Mouse (Mus musculus): ENCODE data around the gene Tsc22d1. TPM values are rescaled to one million over a fixed set of nuclear protein-coding genes. Genes with fewer than 3 reads are reported as not detected.
A peak's percentile ranks its signal among the peaks of the same experiment; 100 is the strongest.

The Tsc22d1 gene
- polyA plus RNA-seq, 1 experiment from 2014 or later, result 96.2 TPM

DNA sequence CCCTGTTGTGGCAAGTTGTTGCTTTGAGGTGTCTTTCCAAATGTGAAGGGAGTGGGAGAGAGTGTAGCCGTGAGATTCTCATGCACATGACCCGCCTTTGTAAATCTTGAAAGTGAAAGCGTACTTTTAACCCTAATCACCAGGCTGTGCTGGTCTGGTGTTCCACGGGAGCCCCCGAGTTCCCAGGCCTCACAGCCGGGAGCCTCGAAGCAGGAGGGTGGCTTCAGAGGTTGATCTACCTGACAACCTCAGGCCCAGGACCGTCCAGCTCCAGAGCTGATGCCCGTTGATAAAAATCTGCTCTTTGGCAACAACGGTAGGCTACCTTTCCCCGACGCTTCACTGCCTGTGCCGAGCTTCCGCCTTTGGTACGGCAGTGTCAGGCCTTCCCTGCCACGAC lies 72.8 kb downstream of the Tsc22d1 start:
- Histone ChIP-seq H3K4me2 (no peak overlapping the region), H3K4me3 (replicated peaks) (no peak overlapping the region), H3K9ac (no peak overlapping the region), H3K9me3 (replicated peaks) (no peaks in the 10 kb centered on the region), H3K4me1 (replicated peaks) (no peaks in the 10 kb centered on the region), H3K27ac (replicated peaks) (no peak overlapping the region), H3K27me3 (no peaks in the 10 kb centered on the region), H3K36me3 (replicated peaks) (no peaks in the 10 kb centered on the region)
- 74% methylated on average over 16 of the region's 16 CpGs for WGBS (ENCODE audit: insufficient replicate concordance)
- no peak for ATAC-seq (ENCODE audit: insufficient read depth)

- H3K4me2 ChIP-seq, result no peak overlapping the region
- H3K36me3 ChIP-seq (replicated peaks), result no peaks in the 10 kb centered on the region
- no peak overlapping the region for H3K9ac ChIP-seq
- no peak for ATAC-seq (ENCODE audit: insufficient read depth)
- 65% methylated on average over 18 of the region's 18 CpGs for WGBS (ENCODE audit: insufficient replicate concordance)
- no peaks in the 10 kb centered on the region for H3K27me3 ChIP-seq
- H3K4me1 ChIP-seq (replicated peaks), result no peaks in the 10 kb centered on the region
- H3K4me3 ChIP-seq (replicated peaks), result no peak overlapping the region
- H3K9me3 ChIP-seq (replicated peaks), result no peaks in the 10 kb centered on the region
- no peak overlapping the region for H3K27ac ChIP-seq (replicated peaks)
Observed at GRCm38 (mm10) chr14:76488101-76489044, 73.6 kb downstream of the Tsc22d1 start.

DNA sequence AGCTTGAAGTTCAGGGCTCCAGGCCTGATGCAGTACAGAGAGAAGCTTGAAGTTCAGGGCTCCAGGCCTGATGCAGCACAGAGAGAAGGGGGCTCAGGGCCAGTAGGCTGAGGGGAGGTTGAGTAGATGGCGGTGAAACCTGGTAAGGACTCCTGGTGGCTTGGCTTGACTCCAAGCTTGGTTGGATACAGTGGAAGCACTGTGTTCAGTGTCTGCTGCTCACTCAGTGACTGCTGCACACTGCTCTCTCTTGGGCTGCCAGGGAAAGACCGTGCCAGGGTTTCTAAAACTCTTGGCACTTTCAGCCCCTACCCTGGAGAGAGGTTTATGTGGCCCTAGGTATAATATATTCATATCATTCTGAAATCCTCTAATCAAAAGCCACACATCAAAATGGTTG lies 74.4 kb downstream of the Tsc22d1 start:
- Histone ChIP-seq H3K9ac (no peak overlapping the region), H3K4me1 (replicated peaks) (no peaks in the 10 kb centered on the region), H3K4me3 (replicated peaks) (no peak overlapping the region), H3K36me3 (replicated peaks) (no peaks in the 10 kb centered on the region), H3K4me2 (no peak overlapping the region), H3K27me3 (no peaks in the 10 kb centered on the region), H3K27ac (replicated peaks) (no peak overlapping the region), H3K9me3 (replicated peaks) (no peaks in the 10 kb centered on the region)
- ATAC-seq (ENCODE audit: insufficient read depth), result no peak
- 77% methylated on average over 2 of the region's 2 CpGs for WGBS (ENCODE audit: insufficient replicate concordance)

DNA sequence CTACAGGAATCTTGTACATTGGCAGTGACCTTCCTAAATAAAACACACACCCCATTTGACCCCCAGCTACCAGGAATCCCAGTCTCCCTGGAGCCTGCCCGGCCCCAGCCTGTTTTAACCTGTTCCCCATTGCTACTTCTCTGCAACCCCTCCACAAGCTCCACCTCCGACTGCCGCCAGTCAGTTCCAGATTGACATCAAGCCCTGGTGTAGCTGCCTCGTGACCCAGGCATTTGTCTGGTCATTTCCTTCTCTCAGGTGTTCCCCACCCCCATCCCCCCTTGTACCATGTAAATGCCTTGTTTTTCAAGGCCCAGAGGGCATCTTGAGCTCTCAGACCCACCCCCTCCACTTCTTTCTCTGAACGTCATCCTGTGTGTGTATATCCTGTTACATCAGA lies 80.3 kb downstream of the Tsc22d1 start:
- Histone ChIP-seq H3K4me3 (replicated peaks) (no peak overlapping the region), H3K4me1 (replicated peaks) (peaks cover 4% of the 10 kb centered on the region; the same call in 1 of the 2 replicates), H3K9ac (no peak overlapping the region), H3K4me2 (no peak overlapping the region), H3K9me3 (replicated peaks) (no peaks in the 10 kb centered on the region), H3K36me3 (replicated peaks) (no peaks in the 10 kb centered on the region), H3K27ac (replicated peaks) (no peak overlapping the region), H3K27me3 (no peaks in the 10 kb centered on the region)
- ATAC-seq (ENCODE audit: insufficient read depth), result no peak
- 41% methylated on average over 5 of the region's 5 CpGs for WGBS (ENCODE audit: insufficient replicate concordance)

GRCm38 (mm10) chr14:76497187-76497586 lies 82.4 kb downstream of the Tsc22d1 start:
- Histone ChIP-seq H3K36me3 (replicated peaks) (no peaks in the 10 kb centered on the region), H3K9me3 (replicated peaks) (no peaks in the 10 kb centered on the region), H3K27ac (replicated peaks) (no peak overlapping the region), H3K4me3 (replicated peaks) (no peak overlapping the region), H3K9ac (no peak overlapping the region), H3K4me1 (replicated peaks) (peaks cover 4% of the 10 kb centered on the region; the same call in 1 of the 2 replicates), H3K27me3 (no peaks in the 10 kb centered on the region), H3K4me2 (no peak overlapping the region)
- WGBS (ENCODE audit: insufficient replicate concordance), result 72% methylated on average over 9 of the region's 9 CpGs
- ATAC-seq (ENCODE audit: insufficient read depth), result no peak

DNA sequence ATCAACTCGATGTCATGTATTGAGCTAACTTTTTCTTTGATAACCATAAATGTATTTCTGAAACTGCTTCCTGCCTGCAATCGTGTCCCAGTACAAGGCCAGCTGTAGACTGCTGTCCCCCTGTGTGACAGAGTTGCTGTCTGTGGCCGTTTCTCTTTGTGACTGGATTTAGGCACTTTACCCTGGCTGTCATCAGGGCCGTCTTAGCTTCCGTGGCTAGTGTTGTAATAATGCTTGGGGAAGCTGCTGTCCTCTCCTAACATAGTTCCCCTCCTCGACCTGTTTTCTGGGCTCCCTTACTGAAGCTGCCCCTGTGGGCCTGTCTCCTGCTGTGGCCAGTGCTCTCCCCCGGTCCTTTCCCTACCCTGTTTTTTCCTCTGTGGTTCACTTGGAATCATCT lies 83.4 kb downstream of the Tsc22d1 start:
- H3K27ac ChIP-seq (replicated peaks), result no peak overlapping the region

GRCm38 (mm10) chr14:76499492-76499891 lies 84.7 kb downstream of the Tsc22d1 start:
- no peaks in the 10 kb centered on the region for H3K36me3 ChIP-seq (replicated peaks)
- no peaks in the 10 kb centered on the region for H3K27me3 ChIP-seq
- H3K4me2 ChIP-seq, result no peak overlapping the region
- no peak overlapping the region for H3K4me3 ChIP-seq (replicated peaks)
- H3K27ac ChIP-seq (replicated peaks), result no peak overlapping the region
- H3K9me3 ChIP-seq (replicated peaks), result no peaks in the 10 kb centered on the region
- WGBS (ENCODE audit: insufficient replicate concordance), result 80% methylated on average over 6 of the region's 6 CpGs
- ATAC-seq (ENCODE audit: insufficient read depth), result no peak
- H3K9ac ChIP-seq, result no peak overlapping the region
- peaks cover 14% of the 10 kb centered on the region for H3K4me1 ChIP-seq (replicated peaks)

More for the DNA sequence above, 83.4 kb downstream of the Tsc22d1 start:
- no peak for ATAC-seq (ENCODE audit: insufficient read depth)
- WGBS (ENCODE audit: insufficient replicate concordance), result 35% methylated on average over 7 of the region's 7 CpGs
- Histone ChIP-seq H3K9me3 (replicated peaks) (no peaks in the 10 kb centered on the region), H3K9ac (no peak overlapping the region), H3K4me1 (replicated peaks) (peaks cover 4% of the 10 kb centered on the region), H3K27me3 (no peaks in the 10 kb centered on the region), H3K36me3 (replicated peaks) (no peaks in the 10 kb centered on the region), H3K4me2 (no peak overlapping the region), H3K4me3 (replicated peaks) (no peak overlapping the region)

- WGBS (ENCODE audit: insufficient replicate concordance), result 53% methylated on average over 5 of the region's 5 CpGs
- H3K27ac ChIP-seq (replicated peaks), result no peak overlapping the region
- no peak for ATAC-seq (ENCODE audit: insufficient read depth)
Observed at GRCm38 (mm10) chr14:76500036-76500435, 85.3 kb downstream of the Tsc22d1 start.

GRCm38 (mm10) chr14:76503231-76503851 lies 88.6 kb downstream of the Tsc22d1 start:
- Histone ChIP-seq H3K4me1 (replicated peaks) (peaks cover 35% of the 10 kb centered on the region), H3K36me3 (replicated peaks) (peaks cover 24% of the 10 kb centered on the region), H3K4me2 (peak overlapping the region; percentile 87), H3K9me3 (replicated peaks) (no peaks in the 10 kb centered on the region), H3K27me3 (no peaks in the 10 kb centered on the region), H3K9ac (peak overlapping the region; percentile 82), H3K4me3 (replicated peaks) (peak overlapping the region; percentile 80), H3K27ac (replicated peaks) (peak overlapping the region; percentile 93)
- 10% methylated on average over 13 of the region's 13 CpGs for whole genome bisulfite sequencing (ENCODE audit: insufficient replicate concordance)
- no peak for ATAC-seq (ENCODE audit: insufficient read depth)

More at GRCm38 (mm10) chr14:76500036-76500435, 85.3 kb downstream of the Tsc22d1 start:
- peaks cover 14% of the 10 kb centered on the region for H3K4me1 ChIP-seq (replicated peaks)
- H3K4me3 ChIP-seq (replicated peaks), result no peak overlapping the region
- no peaks in the 10 kb centered on the region for H3K27me3 ChIP-seq
- no peaks in the 10 kb centered on the region for H3K36me3 ChIP-seq (replicated peaks)
- no peak overlapping the region for H3K4me2 ChIP-seq
- no peak overlapping the region for H3K9ac ChIP-seq
- H3K9me3 ChIP-seq (replicated peaks), result no peaks in the 10 kb centered on the region

DNA sequence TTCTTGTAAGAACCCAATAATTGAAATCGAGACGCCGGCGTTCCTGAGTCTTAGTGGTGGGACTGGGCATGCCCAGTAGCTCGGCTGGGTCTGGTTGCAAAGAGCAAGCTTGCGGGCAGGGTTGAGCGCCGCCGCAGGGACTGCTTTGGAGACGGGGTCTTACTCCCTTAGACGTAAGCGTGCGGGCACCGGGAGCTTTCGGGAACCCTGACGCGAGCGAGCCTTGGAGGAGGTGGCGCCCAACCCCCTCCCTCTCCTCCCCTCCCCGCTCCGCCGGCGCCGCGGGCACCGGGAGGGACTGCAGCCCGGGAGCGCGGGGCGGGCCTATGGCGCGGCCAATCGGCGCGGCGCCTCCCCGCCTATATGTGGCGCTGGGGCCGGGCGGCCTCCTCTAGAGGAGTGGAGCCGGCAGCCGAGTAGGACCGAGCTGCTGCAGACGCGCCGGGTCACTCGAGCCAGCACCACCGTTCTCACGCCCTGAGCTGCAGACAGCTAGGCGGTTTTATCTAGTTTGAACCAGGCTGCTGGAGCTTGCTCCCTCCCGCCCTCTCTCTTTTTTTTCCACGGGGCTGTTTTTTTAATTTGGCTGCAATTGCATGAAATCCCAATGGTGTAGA lies 89.5 kb downstream of the Tsc22d1 start:
- peak overlapping the region; percentile 89 for H3K9ac ChIP-seq
- no peaks in the 10 kb centered on the region for H3K27me3 ChIP-seq
- under 1% methylated on average over 52 of the region's 52 CpGs for WGBS (ENCODE audit: insufficient replicate concordance)
- peak overlapping the region; percentile 80 for H3K4me3 ChIP-seq (replicated peaks)
- H3K4me1 ChIP-seq (replicated peaks), result peaks cover 34% of the 10 kb centered on the region
- no peaks in the 10 kb centered on the region for H3K9me3 ChIP-seq (replicated peaks)
- H3K27ac ChIP-seq (replicated peaks), result peak overlapping the region; percentile 93
- peak overlapping the region; percentile 87 for H3K4me2 ChIP-seq
- ATAC-seq (ENCODE audit: insufficient read depth), result peak; percentile 97
- peaks cover 24% of the 10 kb centered on the region for H3K36me3 ChIP-seq (replicated peaks)

- peak overlapping the region; percentile 89 for H3K9ac ChIP-seq
- H3K27ac ChIP-seq (replicated peaks), result peak overlapping the region; percentile 93
- H3K9me3 ChIP-seq (replicated peaks), result no peaks in the 10 kb centered on the region
- WGBS (ENCODE audit: insufficient replicate concordance), result 1% methylated on average over 10 of the region's 10 CpGs
- H3K4me2 ChIP-seq, result peak overlapping the region; percentile 87
- no peak for ATAC-seq (ENCODE audit: insufficient read depth)
- H3K36me3 ChIP-seq (replicated peaks), result peaks cover 24% of the 10 kb centered on the region
- peaks cover 34% of the 10 kb centered on the region for H3K4me1 ChIP-seq (replicated peaks)
- no peaks in the 10 kb centered on the region for H3K27me3 ChIP-seq
- peak overlapping the region; percentile 80 for H3K4me3 ChIP-seq (replicated peaks)
Observed at GRCm38 (mm10) chr14:76505101-76505438, 90.3 kb downstream of the Tsc22d1 start.

Measured in liver, embryonic 15.5 days (tissue).